Comparison of ENCODE assay signal across 7 mouse cellular contexts in the genomic region with DNA sequence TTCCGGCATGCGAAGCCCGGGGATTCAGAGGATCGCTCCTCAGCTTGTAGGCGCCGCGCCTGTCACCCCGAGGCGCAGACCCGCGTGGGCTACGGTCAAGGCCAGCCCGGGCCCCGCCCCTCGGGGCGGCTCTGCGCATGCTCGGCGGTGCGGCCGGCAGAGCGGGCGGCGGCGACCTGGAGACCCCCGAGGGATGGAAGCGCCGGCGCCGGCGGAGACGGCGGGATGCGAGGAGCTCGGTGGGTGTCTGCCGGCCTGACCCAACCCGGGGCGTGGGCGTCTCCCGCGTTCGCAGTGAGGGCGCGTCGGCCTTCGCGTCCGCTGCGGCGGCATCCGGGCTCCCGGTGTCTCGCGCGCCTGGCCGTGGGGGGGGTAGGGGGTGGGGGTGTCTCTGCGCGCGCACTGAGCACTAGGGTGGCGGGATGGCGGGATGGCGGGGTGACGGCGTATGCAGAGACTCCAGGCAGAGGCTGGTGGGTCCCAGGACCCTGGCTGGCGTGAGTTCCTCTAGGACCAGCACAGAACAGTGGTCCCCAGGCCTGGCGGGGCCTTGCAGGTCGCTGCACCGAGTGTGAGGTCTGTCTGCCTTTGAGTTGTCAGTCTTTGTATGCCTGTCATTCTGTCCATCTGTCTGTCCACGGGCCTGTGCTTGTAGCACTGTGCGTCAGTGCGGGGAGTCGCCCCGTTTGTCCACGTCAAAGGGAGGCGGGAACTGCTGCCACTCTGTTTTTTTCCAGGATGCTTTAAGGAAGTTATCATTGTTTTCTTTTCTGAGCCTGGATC. TPM values are rescaled to one million over a fixed set of nuclear protein-coding genes. Genes with fewer than 3 reads are reported as not detected.
DNase-seq lines count a peak whose midpoint lies in the region; ATAC-seq and TF ChIP-seq lines count a peak whose summit lies in the region.

TSS of gene Slc36a4 (plus strand) at position 140 of the 783 bp plus-strand sequence.

- no peak for TF ChIP-seq CTCF in midbrain, postnatal 0 days (IDR thresholded peaks at IDR 0.05)

- no peaks in the 10 kb centered on the region for H3K9me3 ChIP-seq in embryonic facial prominence, embryonic 12.5 days
- no peaks in the 10 kb centered on the region for H3K9me3 ChIP-seq in heart, embryonic 10.5 days
- no peaks in the 10 kb centered on the region for H3K9me3 ChIP-seq in kidney, embryonic 15.5 days (replicated peaks)
- no peaks in the 10 kb centered on the region for H3K9me3 ChIP-seq in limb, embryonic 15.5 days
- no peaks in the 10 kb centered on the region for H3K9me3 ChIP-seq in midbrain, postnatal 0 days (ENCODE audit: low read length)

- peak within 1 kb of the TSS; percentile 79 for H3K27ac ChIP-seq in embryonic facial prominence, embryonic 12.5 days
- H3K27ac ChIP-seq in heart, embryonic 10.5 days: peak within 1 kb of the TSS; percentile 92
- H3K27ac ChIP-seq in kidney, embryonic 15.5 days: peak within 1 kb of the TSS; percentile 82
- H3K27ac ChIP-seq in limb, embryonic 15.5 days: peak within 1 kb of the TSS; percentile 84
- peak within 1 kb of the TSS; percentile 91 for H3K27ac ChIP-seq in midbrain, postnatal 0 days (ENCODE audit: low read depth, low read length)

- H3K4me2 ChIP-seq in embryonic facial prominence, embryonic 12.5 days (replicated peaks): peak within 1 kb of the TSS; percentile 79
- peak within 1 kb of the TSS; percentile 82 for H3K4me2 ChIP-seq in kidney, embryonic 15.5 days
- peak within 1 kb of the TSS; percentile 75 for H3K4me2 ChIP-seq in limb, embryonic 15.5 days
- H3K4me2 ChIP-seq in midbrain, postnatal 0 days (ENCODE audit: low read depth, low read length, poor library complexity, severe bottlenecking): peak within 1 kb of the TSS; percentile 83

- H3K9ac ChIP-seq in embryonic facial prominence, embryonic 12.5 days: peak within 1 kb of the TSS; percentile 82
- peak within 1 kb of the TSS; percentile 76 for H3K9ac ChIP-seq in kidney, embryonic 15.5 days
- H3K9ac ChIP-seq in limb, embryonic 15.5 days: peak within 1 kb of the TSS; percentile 79
- peak within 1 kb of the TSS; percentile 87 for H3K9ac ChIP-seq in midbrain, postnatal 0 days (replicated peaks; ENCODE audit: low read length, poor library complexity, severe bottlenecking)

- DNase-seq in adrenal gland, postnatal 25 days: peak; percentile 87
- DNase-seq in heart, embryonic 10.5 days (ENCODE audit: low spot score): peak; percentile 83
- DNase-seq in midbrain, postnatal 0 days (ENCODE audit: low spot score): peak; percentile 77
- peak; percentile 51 to 69 for DNase-seq in spleen, postnatal 10 days (ENCODE audit: low spot score in 2 of 2)

- H3K27me3 ChIP-seq in embryonic facial prominence, embryonic 12.5 days: no peaks in the 10 kb centered on the region
- H3K27me3 ChIP-seq in heart, embryonic 10.5 days (ENCODE audit: insufficient read depth, poor library complexity, severe bottlenecking): peaks cover 3% of the 10 kb centered on the region; the same call in 1 of the 2 replicates
- H3K27me3 ChIP-seq in kidney, embryonic 15.5 days: no peaks in the 10 kb centered on the region
- H3K27me3 ChIP-seq in limb, embryonic 15.5 days: no peaks in the 10 kb centered on the region
- no peaks in the 10 kb centered on the region for H3K27me3 ChIP-seq in midbrain, postnatal 0 days (ENCODE audit: insufficient read depth, low read length)

- no peaks in the 10 kb centered on the region for H3K36me3 ChIP-seq in embryonic facial prominence, embryonic 12.5 days
- no peaks in the 10 kb centered on the region for H3K36me3 ChIP-seq in heart, embryonic 10.5 days
- no peaks in the 10 kb centered on the region for H3K36me3 ChIP-seq in kidney, embryonic 15.5 days
- H3K36me3 ChIP-seq in limb, embryonic 15.5 days: no peaks in the 10 kb centered on the region
- H3K36me3 ChIP-seq in midbrain, postnatal 0 days (ENCODE audit: insufficient read depth, low read length): no peaks in the 10 kb centered on the region

- under 1% methylated on average over 67 of the region's 75 CpGs for WGBS in embryonic facial prominence, embryonic 12.5 days
- under 1% methylated on average over 74 of the region's 75 CpGs for WGBS in heart, embryonic 10.5 days
- 4% methylated on average over 75 of the region's 75 CpGs for WGBS in kidney, embryonic 15.5 days
- WGBS in limb, embryonic 15.5 days: under 1% methylated on average over 73 of the region's 75 CpGs
- under 1% methylated on average over 72 of the region's 75 CpGs for WGBS in midbrain, postnatal 0 days

- peak; percentile 84 for ATAC-seq in embryonic facial prominence, embryonic 12.5 days (ENCODE audit: insufficient number of reproducible peaks, insufficient read depth, low FRiP score, low TSS enrichment)
- ATAC-seq in kidney, embryonic 15.5 days (replicated peaks; ENCODE audit: low FRiP score): peak; percentile 91
- peak; percentile 82 for ATAC-seq in limb, embryonic 15.5 days (ENCODE audit: insufficient number of reproducible peaks, low FRiP score, low TSS enrichment, low read depth)
- ATAC-seq in midbrain, postnatal 0 days (ENCODE audit: low FRiP score): peak; percentile 92

- peak within 1 kb of the TSS; percentile 77 for H3K4me3 ChIP-seq in embryonic facial prominence, embryonic 12.5 days
- peak within 1 kb of the TSS; percentile 93 for H3K4me3 ChIP-seq in heart, embryonic 10.5 days
- peak within 1 kb of the TSS; percentile 74 for H3K4me3 ChIP-seq in kidney, embryonic 15.5 days (replicated peaks)
- H3K4me3 ChIP-seq in limb, embryonic 15.5 days: peak within 1 kb of the TSS; percentile 78
- H3K4me3 ChIP-seq in midbrain, postnatal 0 days (ENCODE audit: low read depth, low read length): peak within 1 kb of the TSS; percentile 70

- 0 out of 2 replicates have a peak, but pooled peaks cover 14% of the 10 kb centered on the region for H3K4me1 ChIP-seq in embryonic facial prominence, embryonic 12.5 days
- peaks cover 5% of the 10 kb centered on the region for H3K4me1 ChIP-seq in heart, embryonic 10.5 days
- H3K4me1 ChIP-seq in kidney, embryonic 15.5 days: peaks cover 31% of the 10 kb centered on the region
- peaks cover 26% of the 10 kb centered on the region for H3K4me1 ChIP-seq in limb, embryonic 15.5 days
- H3K4me1 ChIP-seq in midbrain, postnatal 0 days (ENCODE audit: insufficient read depth, low read length): peaks cover 9% of the 10 kb centered on the region; the same call in 1 of the 2 replicates

RNA-seq across cellular contexts. Expression of gene Slc36a4, which starts in this region (rescaled TPM):
- total RNA-seq in adrenal gland, postnatal 25 days (2021): 33.6 and 38.6 TPM in 2 replicates
- 19.1 and 21.3 TPM in 2 replicates for polyA plus RNA-seq in embryonic facial prominence, embryonic 12.5 days (2016; fragmentation: Nextera tagmentation; extraction: Ambion mirVana)
- polyA plus RNA-seq in heart, embryonic 10.5 days (2016; fragmentation: Nextera tagmentation; extraction: Ambion mirVana): 9.2 and 11.1 TPM in 2 replicates
- 15.0 and 15.2 TPM in 2 replicates for polyA plus RNA-seq in kidney, embryonic 15.5 days (2015; fragmentation: Nextera tagmentation; extraction: Ambion mirVana)
- 17.5 and 19.2 TPM in 2 replicates for polyA plus RNA-seq in limb, embryonic 15.5 days (2015; fragmentation: Nextera tagmentation; extraction: Ambion mirVana)
- total RNA-seq in midbrain, postnatal 0 days (2014; rRNA removed): 60.1 and 74.4 TPM in 2 replicates
- polyA plus RNA-seq in midbrain, postnatal 0 days (2015; fragmentation: Nextera tagmentation; extraction: Ambion mirVana): 34.4 and 36.9 TPM in 2 replicates

Comparison
In these comparisons a context has a peak if more than half of its experiments do, and no peak if none do; other contexts are left out.
1. Peak in every context shown above with its lines: DNase-seq, ATAC-seq, H3K4me3 ChIP-seq and H3K27ac ChIP-seq.